Mouse (Mus musculus): ENCODE measurements around the gene H13. TPM values are rescaled to one million over a fixed set of nuclear protein-coding genes. Genes with fewer than 3 reads are reported as not detected.
"Not testable (repeated sequence)": the region's sequence is repeated elsewhere in the genome, so short reads cannot be mapped to it uniquely, and the experiment has no call there.

H13 gene
- total RNA-seq, 2 experiments from 2014 or later = 45.8 to 49.1 TPM

DNA sequence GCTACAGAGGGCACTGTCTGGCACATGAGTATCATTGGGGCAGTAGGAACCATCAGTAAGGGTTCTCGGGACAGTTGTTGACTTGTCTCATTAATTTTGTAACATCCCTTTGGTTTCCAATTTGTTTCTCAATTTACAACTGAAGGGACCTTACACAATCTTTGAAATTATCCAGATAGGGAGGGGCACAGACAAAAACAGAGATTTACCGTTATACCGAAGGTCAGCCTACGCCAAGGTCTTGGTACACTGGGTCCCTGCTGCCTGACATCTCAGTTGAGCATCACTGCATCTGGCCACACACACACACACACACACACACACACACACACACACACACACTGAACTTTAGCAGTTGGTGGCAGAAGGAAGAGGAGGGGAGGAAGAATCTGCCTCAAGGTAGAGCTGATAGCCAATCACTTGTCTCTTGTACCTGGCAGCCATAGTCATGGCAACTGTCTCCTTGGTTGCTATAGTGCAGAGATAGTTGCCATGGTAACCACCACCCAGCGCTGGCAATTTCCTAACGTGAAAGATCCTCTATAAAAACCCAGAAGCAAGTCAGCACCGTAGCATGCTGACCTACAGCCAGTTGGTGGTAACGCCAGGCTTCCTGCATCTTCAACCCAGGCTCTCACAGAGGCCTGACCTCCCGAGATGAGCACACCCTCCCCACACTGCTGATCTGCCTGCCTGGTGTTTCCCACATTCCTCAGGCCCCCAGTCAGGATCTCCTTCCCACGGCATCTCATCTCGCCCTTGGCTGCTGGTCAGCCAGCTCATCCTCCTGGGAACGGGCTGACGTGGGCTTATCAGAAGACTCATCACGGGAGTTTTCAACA, 15.2 kb upstream of the H13 start:
- intact Hi-C loops (cut with DNase I; ENCODE audit: low total_unique reads) = no loop called here
- DNase-seq = peak; percentile 65

DNA sequence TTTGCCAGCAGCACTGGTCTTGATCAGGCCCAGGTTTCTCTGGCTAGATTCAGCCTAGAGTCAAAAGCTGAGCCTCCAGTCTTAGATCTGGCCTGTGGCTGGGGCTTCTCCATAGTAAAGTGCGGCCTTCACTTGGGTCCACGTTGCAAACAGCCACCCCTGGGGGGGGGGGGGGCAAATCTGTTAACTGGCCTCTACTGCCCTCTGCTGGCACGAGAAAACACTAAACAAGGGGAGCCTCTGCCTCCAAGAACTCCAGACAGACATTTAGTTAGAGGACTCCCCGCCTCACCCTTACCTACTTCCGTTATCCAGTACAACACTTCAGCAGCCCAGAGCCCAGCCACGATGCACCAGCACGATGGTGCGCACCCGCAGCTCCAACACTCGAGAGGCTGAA, 11.9 kb upstream of the H13 start:
- peak; percentile 48 for DNase-seq
- intact Hi-C loops (cut with DNase I; ENCODE audit: low total_unique reads) = loop anchor here (5.0 kb wide), 1 partner anchor 40 kb away; no protein-coding TSS in a partner anchor

DNA sequence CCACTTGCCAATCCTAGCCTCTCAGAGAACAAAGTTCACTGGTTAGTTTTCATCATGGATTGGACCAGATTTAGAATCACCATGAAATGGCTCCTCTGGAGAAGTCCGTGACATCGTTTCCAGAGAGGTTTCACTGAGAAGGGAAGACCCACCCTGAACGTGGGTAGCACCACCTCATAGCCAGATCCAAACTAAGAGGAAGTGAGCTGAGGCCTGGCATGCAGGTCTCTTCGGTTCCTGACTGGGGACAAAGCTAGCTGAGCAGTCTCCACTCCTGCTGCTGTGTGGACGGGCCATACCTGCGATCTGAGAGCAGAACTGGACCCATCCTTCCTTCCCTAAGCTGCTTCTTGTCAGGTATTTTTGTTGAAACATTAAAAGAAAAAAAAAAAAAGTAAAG, 8.1 kb upstream of the H13 start:
- DNase-seq = no peak
- intact Hi-C loops (cut with DNase I; ENCODE audit: low total_unique reads) = no loop called here

DNA sequence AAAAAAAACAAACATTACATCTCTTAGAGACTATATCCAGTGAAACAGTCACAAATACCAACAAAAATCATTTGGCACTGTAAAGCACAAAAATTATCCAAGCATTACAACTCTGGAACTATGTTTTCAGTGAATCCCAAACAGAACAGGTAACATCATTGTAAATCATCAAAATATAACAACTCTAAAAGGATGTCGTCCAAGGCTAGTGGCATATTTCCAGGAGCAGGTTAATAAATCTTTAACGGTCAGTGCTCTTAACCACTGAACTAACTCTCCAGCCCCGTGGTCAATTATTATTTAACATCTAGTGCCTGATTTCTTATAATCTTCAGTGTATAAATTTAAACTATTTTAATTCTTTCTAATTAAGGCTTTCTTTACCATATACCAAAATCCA, 3.1 kb upstream of the H13 start:
- intact Hi-C loops (cut with DNase I; ENCODE audit: low total_unique reads) = not testable (repeated sequence)

DNA sequence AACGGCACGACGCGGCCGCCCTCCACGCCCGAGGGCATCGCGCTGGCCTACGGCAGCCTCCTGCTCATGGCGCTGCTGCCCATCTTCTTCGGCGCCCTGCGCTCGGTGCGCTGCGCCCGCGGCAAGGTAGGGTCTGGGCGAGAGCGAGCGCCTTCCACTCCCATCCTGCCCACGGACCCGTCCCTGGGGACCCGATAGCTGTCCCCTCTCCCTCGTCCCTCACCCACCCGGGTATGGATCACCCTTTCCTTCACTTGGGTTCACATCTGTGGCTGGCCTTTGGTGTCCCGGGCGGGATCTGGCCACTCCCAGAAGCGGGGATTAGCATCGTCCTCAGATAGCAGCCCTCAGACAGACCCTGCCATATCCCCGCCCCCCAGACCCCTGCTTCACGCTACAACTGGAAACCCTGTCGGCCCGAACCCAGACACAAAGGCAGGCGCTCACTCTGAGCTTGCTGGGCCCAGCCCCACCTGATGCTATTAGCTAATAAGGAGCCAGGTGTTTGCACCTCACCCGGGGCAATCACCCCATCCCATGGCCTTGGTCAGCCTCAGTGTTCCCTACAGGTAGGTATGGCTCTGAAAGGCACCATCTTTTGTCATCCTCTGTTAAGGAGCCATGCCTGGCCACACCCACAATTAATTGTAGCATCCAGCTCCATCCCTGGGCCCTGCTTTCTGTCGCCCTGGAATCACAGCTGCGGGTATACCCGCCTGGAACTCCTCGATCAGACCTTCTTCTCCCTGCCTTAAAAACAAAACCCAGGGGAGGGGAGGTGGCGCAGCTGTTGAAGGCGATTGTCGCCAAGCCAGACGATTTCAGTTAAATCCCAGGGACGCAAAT, 601 bp downstream of the H13 start:
- intact Hi-C loops (cut with DNase I; ENCODE audit: low total_unique reads) = no loop called here
- peak; percentile 33 for DNase-seq

More for the DNA sequence above, 3.1 kb upstream of the H13 start:
- not testable (repeated sequence) for DNase-seq

DNA sequence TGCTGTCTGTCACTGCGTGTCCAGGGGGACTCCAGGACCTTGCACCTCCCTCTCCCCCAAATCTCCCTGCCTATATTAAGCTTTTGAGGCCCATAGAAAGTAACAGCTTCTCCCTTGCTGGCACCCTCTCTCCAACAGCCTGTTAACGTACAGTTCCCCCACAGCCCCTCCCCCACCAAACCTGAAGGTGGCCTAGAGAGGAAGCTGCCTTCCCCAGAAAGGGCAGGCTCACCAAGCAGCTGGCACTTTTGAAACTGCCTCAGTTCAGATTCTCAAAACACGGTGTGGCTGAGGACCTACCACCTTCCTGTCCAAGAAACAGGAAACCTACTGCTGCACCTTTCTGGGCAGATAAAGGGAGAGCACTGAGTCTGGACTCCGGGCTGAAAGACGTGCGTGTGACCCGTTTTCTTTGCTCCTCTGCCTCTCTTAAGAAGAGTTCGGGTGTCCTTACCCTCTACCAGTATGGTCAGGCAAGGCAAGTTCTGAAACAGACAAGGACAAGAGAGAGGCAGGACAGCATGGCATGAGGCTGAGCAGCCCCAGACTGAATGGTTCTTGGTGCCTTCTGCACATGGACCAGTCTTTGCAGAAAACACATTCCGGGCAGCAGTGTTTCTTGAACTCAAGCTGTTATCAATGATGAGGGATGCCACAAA, 1.9 kb downstream of the H13 start:
- intact Hi-C loops (cut with DNase I; ENCODE audit: low total_unique reads) = no loop called here
- no peak for DNase-seq

DNA sequence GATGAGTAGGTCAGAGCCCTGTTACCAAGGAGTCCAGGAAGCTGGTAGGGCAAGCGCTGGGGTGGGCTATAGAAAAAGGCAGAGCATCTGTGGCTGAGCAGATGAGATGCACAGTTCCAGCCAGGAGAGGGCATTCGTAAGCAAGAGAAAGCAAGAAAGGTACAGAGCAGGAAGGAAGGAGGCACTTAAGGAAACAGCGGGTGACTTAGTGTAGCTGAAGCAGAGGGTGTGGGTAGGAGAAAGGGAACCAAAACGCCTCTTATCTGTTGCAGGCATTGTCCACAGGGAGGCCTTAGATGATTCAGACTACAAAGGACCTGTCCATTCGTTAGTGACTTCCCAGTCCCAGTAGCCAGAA, 2.4 kb downstream of the H13 start:
- intact Hi-C loops (cut with DNase I; ENCODE audit: low total_unique reads) = no loop called here
- DNase-seq = no peak

DNA sequence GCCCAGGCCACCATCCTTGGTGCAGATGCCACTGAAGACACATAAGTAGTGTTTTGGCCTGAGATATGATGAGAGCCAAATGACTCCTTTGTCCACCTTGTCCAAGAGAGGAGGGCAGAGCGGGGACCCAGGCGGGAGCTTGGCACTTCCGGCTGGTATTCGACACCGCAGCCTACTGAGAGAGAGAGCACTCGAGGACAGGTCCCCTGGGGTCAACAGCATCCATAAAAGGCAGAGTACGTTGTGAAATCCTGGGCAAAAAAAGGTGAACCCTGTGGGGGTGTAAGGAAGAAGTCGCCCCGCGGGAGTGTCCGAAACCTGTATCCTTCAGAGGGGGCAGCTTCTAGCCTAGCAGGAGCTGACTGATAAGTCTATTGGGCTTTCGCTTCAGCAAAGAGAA, 2.9 kb downstream of the H13 start:
- intact Hi-C loops (cut with DNase I; ENCODE audit: low total_unique reads) = no loop called here
- DNase-seq = peak; percentile 49

DNA sequence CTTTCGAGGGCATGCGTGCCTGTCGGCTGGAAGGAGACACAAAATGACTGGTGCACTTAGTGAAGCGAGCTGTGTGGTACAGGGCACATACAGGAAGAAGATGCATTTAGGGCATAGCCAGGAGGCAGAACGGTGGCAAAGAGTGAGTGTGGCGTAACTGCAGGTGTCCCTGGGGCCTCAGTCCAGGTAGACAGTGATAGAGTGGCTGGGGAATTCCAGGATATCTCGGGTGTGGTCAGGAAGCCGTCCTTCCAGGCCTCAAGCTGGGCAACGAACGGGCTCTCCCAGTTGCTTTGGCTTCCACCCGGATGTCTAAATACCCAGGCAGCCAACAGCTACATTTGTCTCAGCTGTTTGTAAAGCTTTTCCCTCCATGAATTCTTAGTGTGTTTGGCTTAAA, 4.9 kb downstream of the H13 start:
- no peak for DNase-seq
- intact Hi-C loops (cut with DNase I; ENCODE audit: low total_unique reads) = no loop called here

DNA sequence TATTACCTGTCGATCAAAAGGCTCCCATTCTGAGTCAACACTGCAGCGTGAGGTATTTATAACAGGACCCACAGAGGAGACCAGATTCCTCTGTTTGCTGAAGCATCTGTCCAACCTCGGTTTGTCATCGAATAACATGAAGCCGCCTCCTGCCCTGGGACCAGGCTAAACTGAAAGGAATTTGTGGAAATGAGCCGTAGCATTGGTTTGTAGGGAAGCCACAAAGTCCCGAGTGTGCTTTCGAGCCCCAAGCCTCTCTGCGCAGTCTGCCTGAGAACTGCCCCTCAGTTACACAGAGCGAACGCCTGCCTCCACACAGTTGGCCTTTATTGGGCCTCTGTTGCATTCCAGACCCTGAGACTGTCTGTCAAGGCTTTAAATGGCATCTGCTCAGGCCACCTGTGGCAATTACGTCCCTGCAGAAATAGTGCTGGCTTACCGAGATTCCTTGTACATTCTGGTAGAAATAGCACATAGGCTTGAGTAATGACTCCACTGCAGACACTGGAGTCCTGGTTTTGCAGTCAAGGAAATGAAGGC, 6.1 kb downstream of the H13 start:
- no peak for DNase-seq
- intact Hi-C loops (cut with DNase I; ENCODE audit: low total_unique reads) = no loop called here

DNA sequence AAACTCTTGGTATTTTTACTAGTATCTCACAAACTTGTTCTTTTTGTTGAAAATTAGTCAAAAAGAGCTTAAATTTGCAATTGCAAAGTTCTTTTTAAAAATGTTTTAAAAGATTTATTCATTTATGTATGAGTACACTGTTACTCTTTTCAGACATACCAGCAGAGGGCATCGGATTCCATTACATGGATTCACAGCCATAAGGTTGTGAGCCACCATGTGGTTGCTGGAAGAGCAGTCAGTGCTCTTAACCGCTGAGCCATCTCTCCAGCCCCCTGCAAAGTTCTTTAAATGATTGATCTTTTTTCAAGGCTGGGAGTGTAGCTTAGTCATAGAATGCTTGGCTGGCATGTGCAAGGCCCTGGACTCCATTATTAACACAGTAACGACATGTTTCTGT, 9.0 kb downstream of the H13 start:
- no peak for DNase-seq
- intact Hi-C loops (cut with DNase I; ENCODE audit: low total_unique reads) = no loop called here

DNA sequence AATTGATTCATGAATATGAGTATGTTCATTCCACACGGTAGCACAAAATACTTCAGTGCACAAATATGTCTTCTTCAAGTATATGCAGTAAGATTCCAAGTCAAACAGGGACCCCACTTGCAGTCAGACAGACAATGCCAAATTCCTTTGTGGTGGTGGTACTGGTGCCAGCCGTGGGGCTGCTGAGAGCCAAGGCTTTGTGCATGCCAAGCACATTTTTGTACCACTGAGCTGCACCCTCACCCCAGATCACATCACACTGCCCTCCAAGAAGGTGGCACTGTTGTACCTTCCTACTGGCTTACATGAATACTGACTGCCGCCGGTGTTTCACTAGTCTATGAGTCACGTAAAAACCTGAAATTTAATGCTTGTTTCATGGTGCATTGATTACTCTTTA, 9.7 kb downstream of the H13 start:
- intact Hi-C loops (cut with DNase I; ENCODE audit: low total_unique reads) = no loop called here
- no peak for DNase-seq

DNA sequence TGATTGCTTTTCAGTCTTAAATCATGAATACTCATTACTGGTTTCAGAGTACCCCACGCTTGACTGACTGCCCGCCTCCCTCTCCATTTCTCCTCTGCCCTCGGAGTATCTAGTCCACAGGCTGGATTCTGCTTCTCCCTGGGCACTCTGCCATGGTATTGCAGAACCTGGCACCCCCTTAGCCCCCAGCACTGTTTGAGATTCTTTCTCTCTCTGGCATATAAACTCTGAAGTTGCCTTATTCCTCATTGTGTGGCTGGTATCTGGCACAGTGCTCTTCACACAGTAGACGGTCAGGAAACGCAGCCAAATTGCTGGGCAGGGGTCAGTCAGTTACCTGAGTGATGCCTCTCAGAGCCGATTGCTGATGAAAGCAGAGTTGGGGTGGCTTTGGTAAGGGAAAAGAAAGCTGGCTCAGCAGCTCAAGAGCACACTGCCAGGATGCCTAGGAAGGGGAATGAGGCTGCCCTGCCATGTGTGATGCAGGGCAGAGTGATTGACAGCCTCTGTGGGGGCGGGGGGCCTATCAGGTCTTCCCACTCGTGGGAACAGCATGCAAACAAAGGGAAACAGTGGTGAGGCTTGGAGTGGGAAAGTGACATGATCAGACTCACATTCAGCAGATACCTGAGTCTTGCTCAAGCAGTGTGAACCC, 10.6 kb downstream of the H13 start:
- no peak for DNase-seq
- intact Hi-C loops (cut with DNase I; ENCODE audit: low total_unique reads) = no loop called here

DNA sequence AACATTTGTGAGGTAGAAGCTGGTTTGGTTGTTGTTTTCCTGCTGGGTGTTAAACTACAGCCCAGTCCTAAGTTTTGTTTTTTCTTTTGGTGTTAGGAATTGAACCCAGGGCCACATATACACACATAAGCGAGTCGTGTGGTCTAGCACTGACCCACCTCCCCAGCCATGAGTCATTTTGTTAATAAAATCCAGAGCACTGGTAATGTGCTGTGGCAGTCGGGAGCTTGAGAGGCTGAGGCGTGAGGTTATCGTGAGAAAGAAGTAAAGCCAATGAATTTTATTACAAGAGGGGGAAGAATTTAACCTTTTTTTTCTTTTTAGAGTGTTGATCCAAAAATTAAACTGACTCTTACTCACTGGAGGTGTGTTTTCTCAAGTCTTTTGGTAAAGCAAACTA, 13.8 kb downstream of the H13 start:
- intact Hi-C loops (cut with DNase I; ENCODE audit: low total_unique reads) = no loop called here
- DNase-seq = no peak

DNA sequence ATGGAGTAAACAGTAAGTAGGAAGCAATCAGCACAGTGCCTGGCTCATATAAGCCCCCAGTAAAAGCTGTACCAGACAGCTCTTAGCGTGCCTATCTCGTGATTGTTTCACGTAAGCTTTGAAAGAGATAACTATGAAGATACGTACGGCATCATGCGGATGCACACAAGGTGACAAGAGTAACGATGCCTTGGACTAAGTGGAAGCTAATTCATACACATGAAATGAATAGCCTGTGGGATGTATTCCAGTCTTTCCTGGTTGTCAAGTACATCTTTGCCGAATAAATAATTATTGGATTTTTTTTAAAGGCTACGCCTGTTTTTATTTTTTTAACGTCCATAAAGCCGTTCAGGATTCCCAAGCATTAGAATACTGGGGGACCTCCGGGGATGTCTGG, 17.1 kb downstream of the H13 start:
- intact Hi-C loops (cut with DNase I; ENCODE audit: low total_unique reads) = no loop called here
- no peak for DNase-seq

DNA sequence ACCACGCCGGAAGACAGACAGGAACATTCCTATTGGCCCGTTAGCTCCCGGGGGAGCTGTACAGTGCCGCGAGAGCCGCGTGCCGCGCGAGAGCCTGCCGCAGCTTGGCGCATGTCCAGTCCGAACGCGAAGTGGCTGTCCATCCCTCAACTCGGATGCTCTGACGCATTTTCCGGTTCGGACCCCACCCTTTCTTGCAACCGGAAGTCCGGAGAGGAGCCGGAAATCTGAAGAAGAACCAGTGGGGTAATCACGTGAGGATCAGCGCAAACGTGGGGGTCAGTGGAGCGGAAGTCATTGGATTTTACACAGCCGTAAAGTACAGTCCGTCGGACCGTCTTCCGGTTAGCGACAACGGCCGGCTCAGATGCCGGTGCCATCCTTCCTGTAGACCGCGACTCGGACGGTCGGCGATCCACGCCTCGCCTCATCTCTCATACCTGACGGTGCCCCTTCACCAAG, 17.6 kb downstream of the H13 start, which contains the start of gene Mcts2:
Gene Mcts2 (plus strand): TSS at position 230 of the 462 bp plus-strand sequence.
- DNase-seq = peak; percentile 96

DNA sequence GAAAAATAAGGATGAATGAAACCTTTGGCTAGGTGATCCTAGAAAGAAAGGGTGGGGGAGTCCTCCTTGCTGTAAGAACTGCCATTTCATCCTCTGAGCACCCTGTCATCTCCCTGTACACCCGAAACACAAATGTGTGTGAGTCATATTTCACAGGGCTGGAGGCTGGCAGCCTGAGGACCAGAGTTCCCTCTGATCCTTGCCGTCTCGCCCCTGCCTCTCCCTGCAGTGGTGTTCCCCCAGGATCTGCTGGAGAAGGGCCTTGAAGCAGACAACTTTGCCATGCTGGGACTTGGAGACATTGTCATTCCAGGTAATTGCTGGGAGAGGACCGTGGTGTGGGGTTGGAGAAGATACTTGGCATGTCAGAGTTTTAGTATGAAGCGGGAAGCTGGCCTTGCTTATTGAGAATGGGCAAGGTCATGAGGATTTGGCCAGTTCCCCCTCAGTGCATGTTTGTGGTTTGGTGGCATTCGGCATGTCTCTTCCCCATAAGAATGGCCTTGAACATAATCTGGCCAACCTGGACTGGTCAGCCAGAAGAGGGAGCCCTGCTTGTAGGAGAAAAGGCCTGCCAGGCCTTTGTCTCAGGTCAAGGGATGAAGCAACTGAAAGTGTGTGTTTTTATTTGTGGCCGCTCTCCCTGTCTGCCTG, 22.4 kb downstream of the H13 start:
- no peak for DNase-seq
- intact Hi-C loops (cut with DNase I; ENCODE audit: low total_unique reads) = no loop called here

More for the DNA sequence above, 17.6 kb downstream of the H13 start, which contains the start of gene Mcts2:
- intact Hi-C loops (cut with DNase I; ENCODE audit: low total_unique reads) = no loop called here

DNA sequence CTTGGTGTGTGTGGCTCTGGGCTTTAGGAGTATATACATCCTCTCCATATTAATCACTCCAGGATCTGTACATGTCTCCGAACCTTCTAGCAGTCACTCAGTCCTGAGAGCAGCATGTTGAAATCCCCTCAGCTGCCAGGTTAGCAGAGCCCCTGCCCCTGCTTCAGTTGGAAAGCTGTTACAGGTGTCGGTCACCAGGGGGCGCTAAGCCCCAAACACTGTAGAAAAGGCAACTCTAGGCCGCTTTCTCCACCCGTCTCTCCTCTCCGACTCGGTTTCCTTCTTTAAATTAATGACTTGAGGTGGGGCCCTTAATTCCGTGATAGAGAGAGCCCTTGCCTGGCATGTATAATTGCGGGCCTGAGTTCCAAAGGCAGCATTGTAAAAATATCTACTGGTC, 24.0 kb downstream of the H13 start:
- intact Hi-C loops (cut with DNase I; ENCODE audit: low total_unique reads) = no loop called here

DNA sequence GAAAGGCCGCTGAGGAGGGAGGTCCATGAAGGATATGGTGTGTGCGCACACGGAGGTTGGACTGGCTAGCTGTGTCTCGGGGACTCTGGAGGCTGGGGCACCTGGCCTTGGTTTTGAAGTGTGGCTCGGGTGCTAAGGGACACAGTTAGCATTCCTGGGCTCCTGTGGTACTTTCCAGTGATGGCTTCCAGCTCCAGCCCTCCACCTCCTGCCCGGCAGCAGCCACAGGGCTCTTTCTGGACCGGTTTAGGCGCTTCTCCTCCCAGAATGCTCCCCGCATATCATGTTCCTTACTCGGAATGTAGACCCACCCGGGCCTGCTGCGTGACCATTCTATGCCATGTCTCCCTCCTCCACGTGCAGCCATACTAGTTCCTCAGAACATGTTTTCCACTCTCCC, 24.5 kb downstream of the H13 start:
- intact Hi-C loops (cut with DNase I; ENCODE audit: low total_unique reads) = loop anchor here (2.0 kb wide), 2 partner anchors 49 to 139 kb away; no protein-coding TSS in a partner anchor
- no peak for DNase-seq

More for the DNA sequence above, 24.0 kb downstream of the H13 start:
- DNase-seq = peak; percentile 48
